Mouse (Mus musculus) macrophage (primary cell): ENCODE measurements around the gene Snx32. TPM values are rescaled to one million over a fixed set of nuclear protein-coding genes. Genes with fewer than 3 reads are reported as not detected.
A peak's percentile ranks its signal among the peaks of the same experiment; 100 is the strongest.

Source experiments
- H3K27ac ChIP-seq: fragments of 350-480 bp; formaldehyde crosslinking; 2 replicates; pipeline ENCODE4 v1.9.0; 2021
- H3K36me3 ChIP-seq: fragments of 350-480 bp; formaldehyde crosslinking; 2 replicates; pipeline ENCODE4 v1.9.0; 2021; ENCODE audit errors: inconsistent target
- H3K4me3 ChIP-seq: fragments of 350-480 bp; formaldehyde crosslinking; 2 replicates; pipeline ENCODE4 v1.9.0; 2021; ENCODE audit errors: inconsistent target
- H3K79me2 ChIP-seq: fragments of 350-480 bp; formaldehyde crosslinking; 2 replicates; pipeline ENCODE4 v1.9.0; 2021; ENCODE audit errors: inconsistent target
- WGBS: methylation state at CpG from one replicate; pipeline ENCODE4 v1.1.7; 2026; ENCODE audit warnings: inconsistent platforms; ENCODE audit not compliant: missing documents; 5-methylcytosine and 5-hydroxymethylcytosine counted together
- polyA plus RNA-seq: library from polyadenylated mRNA; stranded (reverse); fragments of 250-400 nt; gene quantifications from 3 replicates; pipeline ENCODE4 v1.2.4, GENCODE M21; 2018; ENCODE audit warnings: inconsistent platforms

The Snx32 gene
- polyA plus RNA-seq, 1 experiment from 2014 or later = 11.7 TPM

DNA sequence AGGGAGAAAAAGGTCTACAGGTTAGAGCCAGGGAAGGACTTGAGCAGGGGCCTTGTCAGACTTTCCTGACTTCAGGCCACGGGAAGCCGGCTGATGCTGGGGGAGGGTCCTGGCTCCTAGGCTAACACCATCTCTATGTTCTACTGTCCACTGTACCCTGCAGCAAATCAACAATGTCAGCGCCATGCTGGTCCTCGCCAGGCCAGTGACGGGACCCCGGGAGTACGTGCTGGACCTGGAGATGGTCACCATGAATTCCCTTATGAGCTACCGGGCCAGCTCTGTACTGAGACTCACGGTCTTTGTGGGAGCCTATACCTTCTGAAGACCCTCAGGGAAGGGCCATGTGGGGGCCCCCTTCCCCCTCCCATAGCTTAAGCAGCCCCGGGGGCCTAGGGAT is 28.9 kb downstream of the Snx32 start:
- no peak overlapping the region for H3K27ac ChIP-seq
- peaks cover 35% of the 10 kb centered on the region; the same call in 1 of the 2 replicates for H3K36me3 ChIP-seq
- no peaks in the 10 kb centered on the region for H3K79me2 ChIP-seq
- H3K4me3 ChIP-seq = no peak overlapping the region
- WGBS = 91% methylated on average over 9 of the region's 10 CpGs

DNA sequence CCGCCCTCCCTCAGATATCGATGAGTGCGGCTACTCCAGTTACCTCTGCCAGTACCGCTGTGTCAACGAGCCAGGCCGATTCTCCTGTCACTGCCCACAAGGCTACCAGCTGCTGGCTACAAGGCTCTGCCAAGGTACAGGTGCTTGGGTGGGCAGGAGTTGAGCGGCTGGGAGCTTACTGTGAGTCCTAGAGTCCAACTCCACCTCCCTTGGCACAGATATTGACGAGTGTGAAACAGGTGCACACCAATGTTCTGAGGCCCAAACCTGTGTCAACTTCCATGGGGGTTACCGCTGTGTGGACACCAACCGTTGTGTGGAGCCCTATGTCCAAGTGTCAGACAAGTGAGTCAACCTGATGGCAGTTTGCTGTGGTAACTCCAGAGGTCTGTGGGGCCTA is 30.3 kb downstream of the Snx32 start:
- Histone ChIP-seq H3K27ac (no peak overlapping the region), H3K4me3 (no peak overlapping the region), H3K79me2 (no peaks in the 10 kb centered on the region), H3K36me3 (peaks cover 22% of the 10 kb centered on the region; the same call in 1 of the 2 replicates)
- whole genome bisulfite sequencing = 94% methylated on average over 10 of the region's 10 CpGs

DNA sequence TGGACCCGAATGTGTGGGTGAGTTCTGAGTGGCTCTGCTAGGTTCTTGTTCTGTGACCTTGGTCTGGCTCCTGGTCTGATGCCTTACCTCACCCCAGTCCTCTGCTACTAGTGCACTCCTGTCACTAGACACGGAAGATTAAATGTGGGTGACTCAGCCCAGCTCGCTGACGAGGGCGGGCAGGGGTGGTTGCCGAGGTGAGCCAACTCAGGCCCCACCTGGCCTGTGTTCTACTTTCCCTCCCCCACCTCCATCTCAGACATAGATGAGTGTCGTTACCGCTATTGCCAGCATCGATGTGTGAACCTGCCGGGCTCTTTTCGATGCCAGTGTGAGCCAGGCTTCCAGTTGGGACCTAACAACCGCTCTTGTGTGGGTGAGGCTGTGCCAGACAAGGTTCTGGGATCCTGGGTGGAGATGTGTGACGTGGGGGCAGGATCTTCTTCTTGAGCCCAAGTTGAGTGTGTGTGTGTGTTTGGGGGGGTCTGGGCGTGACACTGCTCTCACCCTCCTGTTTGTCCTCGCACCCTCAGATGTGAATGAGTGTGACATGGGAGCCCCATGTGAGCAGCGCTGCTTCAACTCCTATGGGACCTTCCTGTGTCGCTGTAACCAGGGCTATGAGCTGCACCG is 32.6 kb downstream of the Snx32 start:
- 88% methylated on average over 17 of the region's 18 CpGs for WGBS
- Histone ChIP-seq H3K79me2 (no peaks in the 10 kb centered on the region), H3K4me3 (no peak overlapping the region), H3K36me3 (peaks cover 7% of the 10 kb centered on the region; the same call in 1 of the 2 replicates), H3K27ac (no peak overlapping the region)

DNA sequence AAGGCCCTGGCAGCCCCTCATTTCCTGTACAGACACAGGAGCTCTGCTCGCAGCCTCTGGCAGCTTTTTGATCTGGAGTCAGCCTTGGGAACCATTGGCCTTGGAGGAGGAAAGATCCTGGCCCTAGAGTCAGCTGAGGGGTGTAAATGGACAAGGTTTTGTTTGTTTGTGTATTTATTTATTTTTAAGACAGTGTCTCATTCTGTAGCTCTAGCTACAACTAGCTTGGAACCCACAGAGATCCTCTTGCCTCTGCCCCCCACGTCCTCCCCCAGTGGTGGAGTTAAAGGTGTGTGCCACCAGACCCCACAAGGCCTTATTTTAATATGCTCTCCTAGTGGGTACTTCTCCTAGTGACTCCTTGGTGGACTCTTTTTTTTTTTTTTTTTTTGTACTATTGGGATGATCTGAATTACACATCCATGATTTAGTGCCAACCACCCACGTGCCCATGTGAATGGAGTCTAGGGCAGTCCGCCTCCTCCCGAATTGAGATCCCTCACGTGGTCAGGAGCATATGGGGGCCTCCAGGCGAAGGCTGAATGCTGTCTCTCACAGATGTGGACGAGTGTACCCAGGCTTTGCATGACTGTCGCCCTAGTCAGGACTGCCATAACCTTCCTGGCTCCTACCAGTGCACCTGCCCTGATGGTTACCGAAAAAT is 33.2 kb downstream of the Snx32 start:
- Histone ChIP-seq H3K27ac (no peak overlapping the region), H3K36me3 (peaks cover under 1% of the 10 kb centered on the region; the same call in 1 of the 2 replicates), H3K79me2 (no peaks in the 10 kb centered on the region), H3K4me3 (no peak overlapping the region)
- 91% methylated on average over 10 of the region's 10 CpGs for WGBS

DNA sequence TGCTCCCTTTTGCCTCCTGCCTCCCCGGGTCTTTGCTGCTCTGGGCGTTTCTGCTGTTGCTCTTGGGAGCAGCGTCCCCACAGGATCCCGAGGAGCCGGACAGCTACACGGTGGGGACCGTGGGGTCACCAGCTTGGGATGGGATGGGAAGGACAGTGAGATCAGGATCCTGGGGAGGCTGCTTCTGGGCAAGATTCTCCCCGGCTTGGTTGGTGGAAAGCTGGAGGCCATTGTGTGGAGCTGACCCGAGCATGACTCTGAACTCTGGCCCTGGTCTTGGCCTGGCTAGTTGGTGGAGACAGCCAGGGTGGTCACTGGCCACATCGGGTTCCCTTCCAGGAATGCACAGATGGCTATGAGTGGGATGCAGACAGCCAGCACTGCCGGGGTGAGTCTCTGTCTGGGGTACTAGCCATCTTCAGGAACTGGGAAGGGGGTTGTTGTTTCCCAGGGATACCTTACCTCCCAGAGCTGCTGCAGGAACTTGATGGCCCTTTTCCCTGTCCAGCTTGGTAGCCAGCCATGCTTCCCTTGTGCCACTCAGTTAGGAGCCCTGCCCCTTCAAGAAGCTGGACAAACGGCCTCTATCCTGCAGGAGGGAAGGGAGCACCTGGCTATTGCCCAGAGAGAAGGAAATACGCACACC is 35.1 kb downstream of the Snx32 start:
- no peak overlapping the region for H3K27ac ChIP-seq
- no peaks in the 10 kb centered on the region for H3K79me2 ChIP-seq
- H3K36me3 ChIP-seq = no peaks in the 10 kb centered on the region
- H3K4me3 ChIP-seq = no peak overlapping the region
- 79% methylated on average over 13 of the region's 13 CpGs for WGBS

DNA sequence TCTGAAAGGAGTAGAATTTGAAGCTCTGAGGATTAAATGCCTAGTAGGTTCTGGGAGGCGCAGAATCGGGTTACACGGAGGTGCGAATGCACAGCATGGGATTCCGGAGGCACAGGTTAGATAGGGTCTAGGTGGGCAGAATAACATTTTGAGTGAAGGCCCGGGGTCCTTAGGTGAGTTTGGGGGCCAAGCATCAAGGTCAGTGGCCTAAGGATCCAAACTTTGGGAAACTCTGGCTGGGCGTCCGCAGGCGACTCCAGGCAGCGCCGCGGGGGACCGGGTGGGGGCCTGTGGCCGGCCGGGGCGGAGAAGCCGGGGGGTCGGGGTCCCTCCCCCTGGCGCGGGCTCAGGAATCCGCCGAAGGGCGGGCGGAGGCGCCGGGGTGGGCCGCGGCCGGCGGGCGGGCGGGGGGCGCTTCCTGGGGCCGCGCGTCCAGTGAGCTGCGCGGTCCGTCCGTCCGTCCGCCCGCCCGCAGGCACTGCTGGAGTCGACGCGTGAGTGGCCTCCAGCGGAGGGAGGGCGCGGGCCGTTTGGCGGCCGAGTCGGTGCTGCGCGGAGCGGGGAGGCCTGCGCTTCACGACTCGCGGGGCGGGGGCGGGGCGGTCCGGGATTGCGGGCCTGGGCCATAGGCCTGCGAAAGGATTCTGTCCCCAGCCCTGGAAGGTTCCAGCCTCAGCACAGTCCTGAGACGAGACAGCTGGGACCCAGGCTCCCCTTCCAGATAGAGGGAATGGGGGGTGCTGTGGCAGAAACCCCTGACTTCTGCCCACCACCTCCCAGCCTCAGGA is 35.9 kb downstream of the Snx32 start:
- Histone ChIP-seq H3K27ac (no peak overlapping the region), H3K4me3 (peak overlapping the region; percentile 19), H3K79me2 (no peaks in the 10 kb centered on the region), H3K36me3 (no peaks in the 10 kb centered on the region)
- 8% methylated on average over 53 of the region's 68 CpGs for WGBS

DNA sequence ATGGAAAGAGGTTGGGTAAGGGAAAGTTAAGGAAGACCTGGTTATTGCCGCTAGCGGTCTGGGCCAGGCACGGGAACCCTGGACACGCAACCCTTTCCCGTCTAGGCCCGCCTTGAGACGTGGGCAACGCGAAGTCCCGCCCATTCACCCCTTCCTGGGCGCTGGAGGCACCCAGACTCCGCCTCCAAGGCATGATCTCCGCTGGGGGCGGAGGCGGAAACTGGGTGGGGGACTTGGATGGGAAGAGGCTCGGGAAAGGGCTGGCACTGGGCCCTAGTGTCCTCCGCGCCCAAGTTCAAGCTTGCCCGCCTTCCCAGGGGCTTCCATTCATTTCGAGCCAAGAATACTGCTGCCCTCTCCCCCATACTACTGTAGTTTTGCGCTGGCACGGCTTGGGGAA is 36.6 kb downstream of the Snx32 start, which contains the start of gene Efemp2:
Gene Efemp2 (plus strand): TSS at position 235 of the 400 bp plus-strand sequence.
- Histone ChIP-seq H3K27ac (no peak within 1 kb of the TSS), H3K4me3 (peak within 1 kb of the TSS; percentile 19), H3K79me2 (no peaks in the 10 kb centered on the region), H3K36me3 (no peaks in the 10 kb centered on the region)
- WGBS = 38% methylated on average over 22 of the region's 22 CpGs

DNA sequence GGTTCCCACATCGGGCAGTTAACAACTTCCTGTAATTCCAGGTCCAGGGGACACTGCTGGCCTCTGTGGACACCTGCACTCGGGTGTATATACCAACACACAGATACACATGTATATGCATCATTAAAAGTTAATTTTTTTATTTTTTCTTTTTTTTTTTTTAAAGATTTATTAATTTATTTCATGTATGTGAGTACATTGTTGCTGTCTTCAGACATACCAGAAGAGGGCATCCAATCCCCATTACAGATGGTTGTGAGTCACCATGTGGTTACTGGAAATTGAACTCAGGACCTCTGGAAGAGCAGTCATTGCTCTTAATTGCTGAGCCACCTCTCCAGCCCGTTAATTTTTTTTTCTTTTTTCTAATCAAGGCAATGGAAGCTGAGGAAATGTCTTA is 37.5 kb downstream of the Snx32 start:
- Histone ChIP-seq H3K4me3 (no peak overlapping the region), H3K27ac (no peak overlapping the region), H3K36me3 (no peaks in the 10 kb centered on the region), H3K79me2 (no peaks in the 10 kb centered on the region)
- WGBS = 79% methylated on average over 3 of the region's 3 CpGs

DNA sequence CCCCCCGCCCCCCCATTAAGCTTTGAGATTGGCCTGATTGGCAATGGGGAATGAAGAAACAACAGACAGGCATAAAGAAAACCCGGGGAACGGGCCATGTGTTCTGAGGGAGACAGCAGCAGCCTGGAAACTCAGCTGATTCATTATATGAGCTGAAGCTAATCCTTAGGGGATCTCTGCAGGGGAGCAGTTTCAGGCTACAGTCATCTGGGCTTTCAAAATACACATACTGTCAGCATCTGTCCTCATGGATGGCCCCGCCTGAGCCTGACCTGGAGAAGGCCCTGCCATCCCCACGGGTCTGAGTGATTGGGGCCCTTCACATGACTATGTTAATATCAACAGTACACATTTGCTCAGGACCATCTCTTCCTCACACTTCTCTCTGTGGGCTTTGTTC is 38.5 kb downstream of the Snx32 start:
- WGBS = 75% methylated on average over 5 of the region's 5 CpGs
- Histone ChIP-seq H3K4me3 (no peak overlapping the region), H3K27ac (no peak overlapping the region), H3K79me2 (no peaks in the 10 kb centered on the region), H3K36me3 (peaks cover 7% of the 10 kb centered on the region; the same call in 1 of the 2 replicates)

DNA sequence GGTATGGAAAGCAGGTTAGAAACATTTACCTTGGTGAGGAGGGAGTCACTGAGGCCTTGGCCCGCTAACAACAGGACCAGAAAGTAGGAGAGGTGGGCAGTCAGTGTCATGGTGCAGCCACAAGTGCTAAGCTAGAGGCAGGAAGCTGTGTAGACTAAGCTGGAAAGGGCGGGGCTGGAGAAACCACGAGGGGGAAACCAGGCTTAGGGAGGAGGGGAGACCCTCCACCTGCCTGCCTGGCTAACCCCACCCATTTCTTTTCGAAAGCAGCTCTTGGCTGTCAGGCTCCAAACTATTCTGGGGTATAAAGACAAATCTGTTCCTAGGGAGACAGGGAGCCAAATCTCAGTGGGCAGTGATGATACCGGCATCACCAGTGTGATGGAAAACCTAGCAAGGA is 42.0 kb downstream of the Snx32 start, which contains the start of gene Ctsw:
Gene Ctsw (minus strand): TSS at position 134 of the 400 bp plus-strand sequence.
- no peak within 1 kb of the TSS for H3K4me3 ChIP-seq
- H3K27ac ChIP-seq = no peak within 1 kb of the TSS
- peaks cover 42% of the 10 kb centered on the region for H3K36me3 ChIP-seq
- 34% methylated on average over 5 of the region's 5 CpGs for WGBS
- no peaks in the 10 kb centered on the region for H3K79me2 ChIP-seq

DNA sequence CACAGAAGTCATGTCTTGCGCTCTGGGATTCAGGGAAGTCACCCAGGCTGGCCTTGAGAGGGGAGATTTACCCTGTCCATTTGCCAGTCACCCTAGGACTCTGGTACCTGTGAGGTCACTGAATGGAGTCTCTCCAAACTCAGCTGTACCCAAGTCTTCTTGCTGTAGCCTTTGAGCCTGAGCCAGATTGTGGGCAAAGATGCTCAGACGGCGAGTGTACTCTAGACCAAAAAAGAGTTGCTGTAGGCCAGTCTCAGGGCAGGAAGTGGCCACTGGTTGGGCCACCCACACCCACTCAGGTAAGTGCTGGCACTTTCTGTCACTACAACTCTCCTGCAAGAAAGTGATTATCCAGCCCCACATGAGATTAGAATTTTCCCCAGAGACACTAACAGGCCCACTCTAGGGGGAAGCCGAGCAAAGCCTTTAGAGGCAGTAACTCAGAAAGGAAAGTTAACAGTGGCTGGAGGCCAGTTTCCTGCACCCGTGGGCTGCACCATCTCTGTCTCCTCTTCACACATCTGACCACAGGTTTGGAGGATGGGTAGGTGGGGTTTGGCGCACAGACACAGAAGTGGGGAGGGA is 43.3 kb downstream of the Snx32 start:
- Histone ChIP-seq H3K27ac (no peak overlapping the region), H3K79me2 (no peaks in the 10 kb centered on the region), H3K36me3 (peaks cover 55% of the 10 kb centered on the region), H3K4me3 (no peak overlapping the region)
- 71% methylated on average over 6 of the region's 6 CpGs for WGBS

DNA sequence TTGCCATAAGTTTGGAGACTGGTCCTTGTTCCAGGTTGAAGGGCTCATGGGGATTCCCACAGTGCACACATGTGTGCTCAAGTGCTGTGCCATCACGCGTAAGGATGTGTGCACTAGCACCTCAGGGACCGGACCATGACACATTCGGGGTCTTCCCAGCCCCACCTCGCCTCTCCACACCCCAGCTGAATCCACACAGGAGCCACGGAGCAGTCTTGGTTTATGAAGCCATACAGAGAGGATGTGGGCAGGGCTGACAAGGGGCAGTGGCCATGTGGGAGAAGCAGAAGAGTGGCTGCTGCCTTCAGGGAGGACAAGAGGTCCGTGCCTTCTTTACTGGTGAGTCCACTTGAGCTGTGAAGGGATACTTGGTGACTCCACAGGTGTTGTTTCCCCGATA is 45.3 kb downstream of the Snx32 start:
- H3K36me3 ChIP-seq = peaks cover 56% of the 10 kb centered on the region
- H3K4me3 ChIP-seq = no peak overlapping the region
- no peak overlapping the region for H3K27ac ChIP-seq
- WGBS = 92% methylated on average over 8 of the region's 8 CpGs
- peaks cover 12% of the 10 kb centered on the region for H3K79me2 ChIP-seq

DNA sequence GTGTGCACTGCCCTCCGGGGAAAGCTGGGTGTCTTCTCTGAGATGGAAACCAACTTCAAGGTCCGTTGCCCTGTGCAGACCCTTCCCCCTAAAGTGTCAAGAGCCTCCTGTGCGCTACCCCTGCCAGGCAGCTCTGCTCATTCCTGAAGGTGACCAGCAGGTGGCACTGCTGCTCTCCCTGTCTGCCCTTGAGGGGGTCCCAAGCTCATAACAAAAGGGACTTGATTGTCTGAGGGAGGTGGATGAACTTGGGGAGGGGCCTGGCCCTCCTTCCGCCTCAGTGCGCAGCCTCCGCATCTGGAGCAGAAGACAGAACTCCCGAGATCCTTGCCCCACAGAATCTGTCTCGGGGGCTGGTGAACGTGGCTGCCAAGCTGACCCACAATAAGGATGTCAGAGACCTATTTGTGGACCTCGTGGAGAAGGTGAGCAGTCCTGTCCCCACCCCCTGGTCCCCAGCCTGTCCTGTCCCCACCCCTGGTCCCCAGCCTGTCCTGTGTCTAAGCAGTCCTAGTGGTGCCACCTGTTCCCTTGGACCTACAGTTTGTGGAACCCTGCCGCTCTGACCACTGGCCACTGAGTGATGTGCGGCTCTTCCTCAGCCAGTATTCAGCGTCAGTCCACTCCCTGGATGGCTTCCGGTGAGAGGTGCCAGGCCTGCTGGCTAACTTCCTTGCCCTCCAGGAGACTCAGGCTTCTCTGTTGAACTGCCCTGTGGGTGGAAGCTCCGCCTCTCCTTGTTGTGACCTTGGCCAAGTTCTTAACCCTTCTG is 46.4 kb downstream of the Snx32 start:
- Histone ChIP-seq H3K4me3 (no peak overlapping the region), H3K79me2 (peaks cover 12% of the 10 kb centered on the region), H3K36me3 (peaks cover 56% of the 10 kb centered on the region), H3K27ac (no peak overlapping the region)
- 77% methylated on average over 14 of the region's 15 CpGs for WGBS
